Mouse (Mus musculus): ENCODE measurements around the gene Fut9.

GRCm38 (mm10) chr4:25768657-25769056 lies 31.4 kb downstream of the Fut9 start:
- TF ChIP-seq POLR2A (IDR thresholded peaks at IDR 0.05; ENCODE audit: insufficient read depth, low read depth, low read length): no peak
- no peak for TF ChIP-seq CTCF (IDR thresholded peaks at IDR 0.05; ENCODE audit: insufficient read depth, low read depth, low read length)
